Mouse (Mus musculus): ENCODE data around the gene Shmt2.

The Shmt2 gene

DNA sequence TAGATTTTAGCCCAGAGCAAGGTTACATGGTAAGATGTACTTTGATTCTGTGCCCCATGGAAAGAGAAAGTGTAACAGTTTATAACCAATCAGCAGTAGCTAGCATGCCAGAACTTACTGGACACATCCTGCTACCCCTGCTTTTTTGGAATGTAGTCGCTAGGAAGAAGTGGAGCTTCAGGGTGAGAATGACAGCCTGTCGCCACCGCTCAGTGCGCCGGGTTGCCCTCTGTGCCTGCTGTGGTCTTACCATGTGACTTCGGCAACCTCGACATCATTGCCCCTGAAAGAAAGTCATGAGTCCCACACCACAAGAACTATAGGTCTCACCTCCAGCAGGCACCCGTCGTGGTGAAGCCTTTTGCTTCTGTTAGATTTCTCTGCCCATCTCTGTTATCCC, 49.5 kb downstream of the Shmt2 start:
- DNase-seq, result no peak

DNA sequence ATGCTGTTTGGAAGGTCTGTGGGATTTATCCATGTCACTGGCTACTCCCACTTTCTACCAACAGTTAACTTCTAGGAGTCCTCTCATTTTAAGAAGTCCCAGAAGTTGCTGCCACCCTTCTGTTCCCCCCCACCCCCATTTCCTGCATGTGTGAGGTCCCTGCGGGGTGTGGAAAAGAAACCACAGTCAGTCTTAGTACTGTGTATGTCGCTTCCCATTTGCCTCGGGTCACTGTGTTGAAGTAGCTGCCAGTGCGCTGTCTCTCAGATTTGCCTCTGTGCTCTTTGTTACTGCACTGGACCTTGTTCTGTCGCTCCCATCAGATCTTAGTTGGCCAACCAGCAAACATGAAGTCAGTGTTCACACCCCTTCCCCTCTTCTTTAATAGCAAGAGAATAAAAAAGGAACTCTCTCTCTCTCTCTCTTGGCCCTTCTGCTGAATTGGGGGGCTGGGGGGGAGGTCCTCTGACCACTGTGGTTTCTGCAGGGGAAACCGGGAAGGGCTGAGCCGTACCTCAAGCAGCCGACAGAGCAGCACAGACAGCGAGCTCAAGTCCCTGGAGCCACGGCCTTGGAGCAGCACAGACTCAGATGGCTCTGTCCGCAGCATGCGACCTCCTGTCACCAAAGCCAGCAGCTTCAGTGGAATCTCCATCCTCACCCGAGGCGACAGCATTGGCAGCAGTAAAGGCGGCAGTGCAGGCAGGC, 50.8 kb downstream of the Shmt2 start:
- DNase-seq, result peak; percentile 55

Data from thymus, postnatal 4 days (tissue).